Mouse (Mus musculus): ENCODE measurements around the gene Atrn. TPM values are rescaled to one million over a fixed set of nuclear protein-coding genes. Genes with fewer than 3 reads are reported as not detected.
A peak's percentile ranks its signal among the peaks of the same experiment; 100 is the strongest.
"Not testable (repeated sequence)": the region's sequence is repeated elsewhere in the genome, so short reads cannot be mapped to it uniquely, and the experiment has no call there.

Gene Atrn
- polyA plus RNA-seq, 1 experiment from 2014 or later: 5.0 TPM

- no peak overlapping the region for H3K4me2 ChIP-seq (ENCODE audit: low read depth, low read length)
- H3K36me3 ChIP-seq (ENCODE audit: control insufficient read depth, insufficient read depth, low read length): peaks cover 3% of the 10 kb centered on the region
- no peak for ATAC-seq (ENCODE audit: low read depth)
- no peaks in the 10 kb centered on the region for H3K9me3 ChIP-seq (ENCODE audit: control insufficient read depth, low read length)
- no peaks in the 10 kb centered on the region for H3K27me3 ChIP-seq (ENCODE audit: control insufficient read depth, insufficient read depth, low read depth, low read length)
- no peak overlapping the region for H3K4me3 ChIP-seq (ENCODE audit: low read length)
- H3K9ac ChIP-seq (ENCODE audit: low read length): no peak overlapping the region
- 86% methylated on average over 2 of the region's 2 CpGs for WGBS
- H3K4me1 ChIP-seq (replicated peaks; ENCODE audit: control insufficient read depth, insufficient read depth, low read length): no peaks in the 10 kb centered on the region
- no peak overlapping the region for H3K27ac ChIP-seq (ENCODE audit: low read length)
Observed at GRCm38 (mm10) chr2:131030561-131030960, 124.3 kb downstream of the Atrn start.

- Histone ChIP-seq H3K4me3 (ENCODE audit: low read length) (no peak overlapping the region), H3K4me2 (ENCODE audit: low read depth, low read length) (no peak overlapping the region), H3K9me3 (ENCODE audit: control insufficient read depth, low read length) (no peaks in the 10 kb centered on the region), H3K27me3 (ENCODE audit: control insufficient read depth, insufficient read depth, low read depth, low read length) (no peaks in the 10 kb centered on the region), H3K27ac (ENCODE audit: low read length) (no peak overlapping the region), H3K9ac (ENCODE audit: low read length) (no peak overlapping the region), H3K36me3 (ENCODE audit: control insufficient read depth, insufficient read depth, low read length) (peaks cover 3% of the 10 kb centered on the region), H3K4me1 (replicated peaks; ENCODE audit: control insufficient read depth, insufficient read depth, low read length) (no peaks in the 10 kb centered on the region)
- no peak for ATAC-seq (ENCODE audit: low read depth)
- WGBS: 79% methylated on average over 1 of the region's 1 CpGs
Observed at GRCm38 (mm10) chr2:131030998-131031397, 124.7 kb downstream of the Atrn start.

- H3K27me3 ChIP-seq (ENCODE audit: control insufficient read depth, insufficient read depth, low read depth, low read length); H3K4me3 ChIP-seq (ENCODE audit: low read length); ATAC-seq (ENCODE audit: low read depth); H3K36me3 ChIP-seq (ENCODE audit: control insufficient read depth, insufficient read depth, low read length); H3K9ac ChIP-seq (ENCODE audit: low read length); H3K4me1 ChIP-seq (replicated peaks; ENCODE audit: control insufficient read depth, insufficient read depth, low read length); H3K27ac ChIP-seq (ENCODE audit: low read length); H3K4me2 ChIP-seq (ENCODE audit: low read depth, low read length); H3K9me3 ChIP-seq (ENCODE audit: control insufficient read depth, low read length): not testable (repeated sequence)
- WGBS: 41% methylated on average over 1 of the region's 1 CpGs
Observed at GRCm38 (mm10) chr2:131031406-131031805, 125.1 kb downstream of the Atrn start.

- ATAC-seq (ENCODE audit: low read depth): no peak
- H3K9ac ChIP-seq (ENCODE audit: low read length): no peak overlapping the region
- WGBS: 87% methylated on average over 2 of the region's 2 CpGs
- no peaks in the 10 kb centered on the region for H3K9me3 ChIP-seq (ENCODE audit: control insufficient read depth, low read length)
- no peaks in the 10 kb centered on the region for H3K4me1 ChIP-seq (replicated peaks; ENCODE audit: control insufficient read depth, insufficient read depth, low read length)
- no peaks in the 10 kb centered on the region for H3K36me3 ChIP-seq (ENCODE audit: control insufficient read depth, insufficient read depth, low read length)
- no peak overlapping the region for H3K4me3 ChIP-seq (ENCODE audit: low read length)
- H3K27ac ChIP-seq (ENCODE audit: low read length): no peak overlapping the region
- no peak overlapping the region for H3K4me2 ChIP-seq (ENCODE audit: low read depth, low read length)
- H3K27me3 ChIP-seq (ENCODE audit: control insufficient read depth, insufficient read depth, low read depth, low read length): peaks cover 19% of the 10 kb centered on the region
Observed at GRCm38 (mm10) chr2:131036343-131036742, 130.0 kb downstream of the Atrn start.

GRCm38 (mm10) chr2:131036757-131037156 lies 130.5 kb downstream of the Atrn start:
- no peak for ATAC-seq (ENCODE audit: low read depth)
- H3K36me3 ChIP-seq (ENCODE audit: control insufficient read depth, insufficient read depth, low read length): no peaks in the 10 kb centered on the region
- H3K9ac ChIP-seq (ENCODE audit: low read length): no peak overlapping the region
- H3K4me2 ChIP-seq (ENCODE audit: low read depth, low read length): no peak overlapping the region
- H3K4me3 ChIP-seq (ENCODE audit: low read length): no peak overlapping the region
- H3K27ac ChIP-seq (ENCODE audit: low read length): no peak overlapping the region
- no peaks in the 10 kb centered on the region for H3K9me3 ChIP-seq (ENCODE audit: control insufficient read depth, low read length)
- H3K4me1 ChIP-seq (replicated peaks; ENCODE audit: control insufficient read depth, insufficient read depth, low read length): no peaks in the 10 kb centered on the region
- H3K27me3 ChIP-seq (ENCODE audit: control insufficient read depth, insufficient read depth, low read depth, low read length): peaks cover 23% of the 10 kb centered on the region

- no peak overlapping the region for H3K4me3 ChIP-seq (ENCODE audit: low read length)
- H3K27me3 ChIP-seq (ENCODE audit: control insufficient read depth, insufficient read depth, low read depth, low read length): peaks cover 30% of the 10 kb centered on the region
- ATAC-seq (ENCODE audit: low read depth): peak; percentile 10; the same call in 1 of the 2 replicates
- H3K4me1 ChIP-seq (replicated peaks; ENCODE audit: control insufficient read depth, insufficient read depth, low read length): no peaks in the 10 kb centered on the region
- H3K9ac ChIP-seq (ENCODE audit: low read length): no peak overlapping the region
- H3K27ac ChIP-seq (ENCODE audit: low read length): no peak overlapping the region
- H3K36me3 ChIP-seq (ENCODE audit: control insufficient read depth, insufficient read depth, low read length): no peaks in the 10 kb centered on the region
- no peaks in the 10 kb centered on the region for H3K9me3 ChIP-seq (ENCODE audit: control insufficient read depth, low read length)
- 33% methylated on average over 17 of the region's 17 CpGs for WGBS
- H3K4me2 ChIP-seq (ENCODE audit: low read depth, low read length): no peak overlapping the region
Observed at GRCm38 (mm10) chr2:131037226-131037990, 131.1 kb downstream of the Atrn start.

GRCm38 (mm10) chr2:131038197-131038596 lies 131.9 kb downstream of the Atrn start:
- Histone ChIP-seq H3K4me3 (ENCODE audit: low read length) (no peak overlapping the region), H3K9me3 (ENCODE audit: control insufficient read depth, low read length) (no peaks in the 10 kb centered on the region), H3K36me3 (ENCODE audit: control insufficient read depth, insufficient read depth, low read length) (no peaks in the 10 kb centered on the region), H3K9ac (ENCODE audit: low read length) (no peak overlapping the region), H3K4me1 (replicated peaks; ENCODE audit: control insufficient read depth, insufficient read depth, low read length) (no peaks in the 10 kb centered on the region), H3K4me2 (ENCODE audit: low read depth, low read length) (no peak overlapping the region), H3K27ac (ENCODE audit: low read length) (no peak overlapping the region), H3K27me3 (ENCODE audit: control insufficient read depth, insufficient read depth, low read depth, low read length) (peaks cover 35% of the 10 kb centered on the region)
- ATAC-seq (ENCODE audit: low read depth): no peak
- 80% methylated on average over 6 of the region's 6 CpGs for WGBS

GRCm38 (mm10) chr2:131038675-131039074 lies 132.4 kb downstream of the Atrn start:
- no peaks in the 10 kb centered on the region for H3K4me1 ChIP-seq (replicated peaks; ENCODE audit: control insufficient read depth, insufficient read depth, low read length)
- no peak overlapping the region for H3K27ac ChIP-seq (ENCODE audit: low read length)
- H3K4me3 ChIP-seq (ENCODE audit: low read length): no peak overlapping the region
- H3K4me2 ChIP-seq (ENCODE audit: low read depth, low read length): no peak overlapping the region
- H3K9me3 ChIP-seq (ENCODE audit: control insufficient read depth, low read length): no peaks in the 10 kb centered on the region
- whole genome bisulfite sequencing: 74% methylated on average over 5 of the region's 5 CpGs
- H3K9ac ChIP-seq (ENCODE audit: low read length): no peak overlapping the region
- H3K36me3 ChIP-seq (ENCODE audit: control insufficient read depth, insufficient read depth, low read length): no peaks in the 10 kb centered on the region
- ATAC-seq (ENCODE audit: low read depth): no peak
- peaks cover 35% of the 10 kb centered on the region for H3K27me3 ChIP-seq (ENCODE audit: control insufficient read depth, insufficient read depth, low read depth, low read length)

GRCm38 (mm10) chr2:131040854-131041825 lies 134.8 kb downstream of the Atrn start:
- Histone ChIP-seq H3K27ac (ENCODE audit: low read length) (no peak overlapping the region), H3K9ac (ENCODE audit: low read length) (peak overlapping the region; percentile 73), H3K4me1 (replicated peaks; ENCODE audit: control insufficient read depth, insufficient read depth, low read length) (peaks cover 12% of the 10 kb centered on the region), H3K4me3 (ENCODE audit: low read length) (peak overlapping the region; percentile 58), H3K36me3 (ENCODE audit: control insufficient read depth, insufficient read depth, low read length) (no peaks in the 10 kb centered on the region), H3K9me3 (ENCODE audit: control insufficient read depth, low read length) (no peaks in the 10 kb centered on the region), H3K4me2 (ENCODE audit: low read depth, low read length) (peak overlapping the region; percentile 98), H3K27me3 (ENCODE audit: control insufficient read depth, insufficient read depth, low read depth, low read length) (peaks cover 35% of the 10 kb centered on the region)
- peak; percentile 53; the same call in 1 of the 2 replicates for ATAC-seq (ENCODE audit: low read depth)
- WGBS: 3% methylated on average over 87 of the region's 115 CpGs

Data from lung, embryonic 16.5 days (tissue).